Mouse (Mus musculus): ENCODE data around the gene Dennd4c. TPM values are rescaled to one million over a fixed set of nuclear protein-coding genes. Genes with fewer than 3 reads are reported as not detected.
A peak's percentile ranks its signal among the peaks of the same experiment; 100 is the strongest.

The Dennd4c gene
- polyA plus RNA-seq, 1 experiment from 2014 or later = 3.1 TPM

GRCm38 (mm10) chr4:86749361-86749841 lies 1.0 kb downstream of the Dennd4c start:
- under 1% methylated on average over 13 of the region's 13 CpGs for WGBS
- Histone ChIP-seq H3K4me1 (ENCODE audit: control insufficient read depth, insufficient read depth, low read length) (peaks cover 11% of the 10 kb centered on the region), H3K36me3 (ENCODE audit: control insufficient read depth, insufficient read depth, low read length) (no peaks in the 10 kb centered on the region), H3K9ac (ENCODE audit: low read length) (peak overlapping the region; percentile 95), H3K27me3 (replicated peaks; ENCODE audit: control insufficient read depth, insufficient read depth, low read length) (no peaks in the 10 kb centered on the region), H3K9me3 (replicated peaks; ENCODE audit: control insufficient read depth, low read length) (no peaks in the 10 kb centered on the region), H3K27ac (ENCODE audit: low read depth, low read length) (peak overlapping the region; percentile 66; the same call in 1 of the 2 replicates), H3K4me3 (ENCODE audit: low read depth, low read length) (peak overlapping the region; percentile 98), H3K4me2 (ENCODE audit: low read length) (peak overlapping the region; percentile 70)
- ATAC-seq = no peak; the same call in 1 of the 2 replicates
- DNase-seq (ENCODE audit: low spot score) = peak; percentile 39

- ATAC-seq (no peak), DNase-seq (ENCODE audit: low spot score) (no peak)
- Histone ChIP-seq H3K4me1 (ENCODE audit: control insufficient read depth, insufficient read depth, low read length) (peaks cover 11% of the 10 kb centered on the region), H3K36me3 (ENCODE audit: control insufficient read depth, insufficient read depth, low read length) (no peaks in the 10 kb centered on the region), H3K9me3 (replicated peaks; ENCODE audit: control insufficient read depth, low read length) (no peaks in the 10 kb centered on the region), H3K27ac (ENCODE audit: low read depth, low read length) (no peak overlapping the region), H3K4me2 (ENCODE audit: low read length) (0 out of 2 replicates have a peak overlapping the region, but pooled peaks have one; percentile 16), H3K27me3 (replicated peaks; ENCODE audit: control insufficient read depth, insufficient read depth, low read length) (no peaks in the 10 kb centered on the region), H3K9ac (ENCODE audit: low read length) (no peak overlapping the region), H3K4me3 (ENCODE audit: low read depth, low read length) (no peak overlapping the region)
- WGBS = 79% methylated on average over 10 of the region's 10 CpGs
Observed at GRCm38 (mm10) chr4:86750346-86750945, 2.1 kb downstream of the Dennd4c start.

- Histone ChIP-seq H3K4me1 (ENCODE audit: control insufficient read depth, insufficient read depth, low read length) (no peaks in the 10 kb centered on the region), H3K27ac (ENCODE audit: low read depth, low read length) (no peak overlapping the region), H3K9me3 (replicated peaks; ENCODE audit: control insufficient read depth, low read length) (no peaks in the 10 kb centered on the region), H3K27me3 (replicated peaks; ENCODE audit: control insufficient read depth, insufficient read depth, low read length) (no peaks in the 10 kb centered on the region), H3K36me3 (ENCODE audit: control insufficient read depth, insufficient read depth, low read length) (no peaks in the 10 kb centered on the region), H3K9ac (ENCODE audit: low read length) (no peak overlapping the region), H3K4me3 (ENCODE audit: low read depth, low read length) (no peak overlapping the region), H3K4me2 (ENCODE audit: low read length) (no peak overlapping the region)
- ATAC-seq (no peak), DNase-seq (ENCODE audit: low spot score) (no peak)
Observed at GRCm38 (mm10) chr4:86764307-86764706, 16.0 kb downstream of the Dennd4c start.

DNA sequence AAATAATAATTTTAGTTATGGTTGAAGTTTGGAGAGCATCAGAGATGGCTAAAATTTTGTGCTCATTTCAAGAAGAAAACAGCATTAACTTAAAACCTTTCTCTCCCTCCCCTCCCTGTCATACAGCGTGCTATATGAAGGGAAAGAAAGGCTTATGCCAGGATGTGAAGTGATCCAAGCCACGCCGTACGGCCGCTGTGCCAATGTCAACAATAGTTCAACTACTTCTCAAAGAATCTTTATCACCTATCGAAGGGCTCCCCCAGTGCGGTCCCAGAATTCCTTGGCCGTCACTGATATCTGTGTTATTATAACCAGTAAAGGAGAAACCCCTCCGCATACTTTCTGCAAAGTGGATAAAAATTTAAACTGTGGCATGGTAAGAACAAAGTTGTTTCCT lies 29.2 kb downstream of the Dennd4c start:
- H3K27me3 ChIP-seq (replicated peaks; ENCODE audit: control insufficient read depth, insufficient read depth, low read length) = no peaks in the 10 kb centered on the region
- H3K4me1 ChIP-seq (ENCODE audit: control insufficient read depth, insufficient read depth, low read length) = no peaks in the 10 kb centered on the region
- peaks cover 17% of the 10 kb centered on the region for H3K36me3 ChIP-seq (ENCODE audit: control insufficient read depth, insufficient read depth, low read length)
- no peak for DNase-seq (ENCODE audit: low spot score)
- H3K4me3 ChIP-seq (ENCODE audit: low read depth, low read length) = no peak overlapping the region
- H3K4me2 ChIP-seq (ENCODE audit: low read length) = no peak overlapping the region
- H3K9me3 ChIP-seq (replicated peaks; ENCODE audit: control insufficient read depth, low read length) = no peaks in the 10 kb centered on the region
- H3K9ac ChIP-seq (ENCODE audit: low read length) = no peak overlapping the region
- WGBS = 93% methylated on average over 9 of the region's 9 CpGs
- ATAC-seq = no peak
- no peak overlapping the region for H3K27ac ChIP-seq (ENCODE audit: low read depth, low read length)

- H3K9me3 ChIP-seq (replicated peaks; ENCODE audit: control insufficient read depth, low read length) = no peaks in the 10 kb centered on the region
- WGBS = 58% methylated on average over 2 of the region's 2 CpGs
- no peaks in the 10 kb centered on the region for H3K4me1 ChIP-seq (ENCODE audit: control insufficient read depth, insufficient read depth, low read length)
- H3K36me3 ChIP-seq (ENCODE audit: control insufficient read depth, insufficient read depth, low read length) = peaks cover 8% of the 10 kb centered on the region
- ATAC-seq = no peak
- H3K27ac ChIP-seq (ENCODE audit: low read depth, low read length) = no peak overlapping the region
- no peaks in the 10 kb centered on the region for H3K27me3 ChIP-seq (replicated peaks; ENCODE audit: control insufficient read depth, insufficient read depth, low read length)
- DNase-seq (ENCODE audit: low spot score) = peak; percentile 21
- H3K9ac ChIP-seq (ENCODE audit: low read length) = no peak overlapping the region
- H3K4me2 ChIP-seq (ENCODE audit: low read length) = no peak overlapping the region
- H3K4me3 ChIP-seq (ENCODE audit: low read depth, low read length) = no peak overlapping the region
Observed at GRCm38 (mm10) chr4:86810604-86811003, 62.2 kb downstream of the Dennd4c start.

- Histone ChIP-seq H3K9ac (ENCODE audit: low read length) (no peak overlapping the region), H3K4me1 (ENCODE audit: control insufficient read depth, insufficient read depth, low read length) (no peaks in the 10 kb centered on the region), H3K27me3 (replicated peaks; ENCODE audit: control insufficient read depth, insufficient read depth, low read length) (no peaks in the 10 kb centered on the region), H3K27ac (ENCODE audit: low read depth, low read length) (no peak overlapping the region), H3K4me3 (ENCODE audit: low read depth, low read length) (no peak overlapping the region), H3K36me3 (ENCODE audit: control insufficient read depth, insufficient read depth, low read length) (0 out of 2 replicates have a peak, but pooled peaks cover 6% of the 10 kb centered on the region), H3K9me3 (replicated peaks; ENCODE audit: control insufficient read depth, low read length) (no peaks in the 10 kb centered on the region), H3K4me2 (ENCODE audit: low read length) (no peak overlapping the region)
- ATAC-seq (no peak), DNase-seq (ENCODE audit: low spot score) (no peak)
- WGBS = 89% methylated on average over 2 of the region's 3 CpGs
Observed at GRCm38 (mm10) chr4:86814850-86815249, 66.5 kb downstream of the Dennd4c start.

DNA sequence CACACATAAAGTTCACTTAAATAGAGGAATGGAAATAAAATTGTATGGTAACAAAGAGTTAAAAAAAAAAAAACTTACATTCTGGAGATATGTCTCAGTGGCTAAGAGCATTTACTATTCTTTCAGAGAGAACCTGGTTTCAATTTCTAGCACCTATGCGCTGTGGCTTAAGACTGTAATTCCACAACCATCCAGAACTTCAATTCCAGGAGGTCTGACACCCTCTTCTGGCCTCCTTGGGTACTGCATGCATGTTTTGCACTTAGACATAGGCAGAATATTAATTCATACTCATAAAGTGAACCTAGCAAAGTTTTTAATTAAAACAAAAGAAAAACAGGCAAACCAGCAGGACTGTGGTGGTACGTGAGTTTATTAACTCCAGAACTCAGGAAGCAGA lies 74.8 kb downstream of the Dennd4c start:
- WGBS = 79% methylated on average over 2 of the region's 2 CpGs
- Histone ChIP-seq H3K27ac (ENCODE audit: low read depth, low read length) (no peak overlapping the region), H3K9me3 (replicated peaks; ENCODE audit: control insufficient read depth, low read length) (no peaks in the 10 kb centered on the region), H3K4me1 (ENCODE audit: control insufficient read depth, insufficient read depth, low read length) (no peaks in the 10 kb centered on the region), H3K4me2 (ENCODE audit: low read length) (no peak overlapping the region), H3K4me3 (ENCODE audit: low read depth, low read length) (no peak overlapping the region), H3K9ac (ENCODE audit: low read length) (no peak overlapping the region), H3K36me3 (ENCODE audit: control insufficient read depth, insufficient read depth, low read length) (peaks cover 43% of the 10 kb centered on the region), H3K27me3 (replicated peaks; ENCODE audit: control insufficient read depth, insufficient read depth, low read length) (no peaks in the 10 kb centered on the region)
- DNase-seq (ENCODE audit: low spot score) = peak; percentile 46
- no peak for ATAC-seq

DNA sequence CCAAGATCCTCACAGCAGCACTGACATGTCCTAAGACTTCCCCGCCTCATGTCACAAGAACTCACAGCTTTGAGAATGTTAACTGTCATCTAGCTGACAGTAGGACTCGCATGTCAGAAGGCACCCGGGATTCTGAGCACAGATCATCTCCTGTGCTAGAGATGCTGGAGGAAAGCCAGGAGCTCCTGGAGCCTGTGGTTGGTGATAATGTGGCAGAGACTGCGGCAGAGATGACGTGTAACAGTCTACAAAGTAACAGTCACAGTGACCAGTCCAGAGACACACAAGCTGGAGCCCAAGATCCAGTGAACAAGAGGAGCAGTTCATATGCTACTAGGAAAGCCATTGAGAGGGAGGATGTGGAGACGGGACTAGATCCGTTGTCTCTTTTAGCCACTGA lies 76.8 kb downstream of the Dennd4c start:
- Histone ChIP-seq H3K4me1 (ENCODE audit: control insufficient read depth, insufficient read depth, low read length) (no peaks in the 10 kb centered on the region), H3K27ac (ENCODE audit: low read depth, low read length) (no peak overlapping the region), H3K36me3 (ENCODE audit: control insufficient read depth, insufficient read depth, low read length) (peaks cover 47% of the 10 kb centered on the region), H3K27me3 (replicated peaks; ENCODE audit: control insufficient read depth, insufficient read depth, low read length) (no peaks in the 10 kb centered on the region), H3K4me3 (ENCODE audit: low read depth, low read length) (no peak overlapping the region), H3K9me3 (replicated peaks; ENCODE audit: control insufficient read depth, low read length) (no peaks in the 10 kb centered on the region), H3K9ac (ENCODE audit: low read length) (no peak overlapping the region), H3K4me2 (ENCODE audit: low read length) (no peak overlapping the region)
- ATAC-seq = no peak
- WGBS = 90% methylated on average over 7 of the region's 7 CpGs
- no peak for DNase-seq (ENCODE audit: low spot score)

GRCm38 (mm10) chr4:86831896-86832295 lies 83.5 kb downstream of the Dennd4c start:
- Histone ChIP-seq H3K4me1 (ENCODE audit: control insufficient read depth, insufficient read depth, low read length) (no peaks in the 10 kb centered on the region), H3K4me3 (ENCODE audit: low read depth, low read length) (no peak overlapping the region), H3K9me3 (replicated peaks; ENCODE audit: control insufficient read depth, low read length) (no peaks in the 10 kb centered on the region), H3K27ac (ENCODE audit: low read depth, low read length) (no peak overlapping the region), H3K4me2 (ENCODE audit: low read length) (no peak overlapping the region), H3K27me3 (replicated peaks; ENCODE audit: control insufficient read depth, insufficient read depth, low read length) (no peaks in the 10 kb centered on the region), H3K36me3 (ENCODE audit: control insufficient read depth, insufficient read depth, low read length) (peaks cover 44% of the 10 kb centered on the region), H3K9ac (ENCODE audit: low read length) (no peak overlapping the region)
- DNase-seq (ENCODE audit: low spot score) (no peak), ATAC-seq (no peak)
- WGBS = 97% methylated on average over 2 of the region's 2 CpGs
